ENCODE assay signal across 9 mouse cellular contexts in the genomic region with DNA sequence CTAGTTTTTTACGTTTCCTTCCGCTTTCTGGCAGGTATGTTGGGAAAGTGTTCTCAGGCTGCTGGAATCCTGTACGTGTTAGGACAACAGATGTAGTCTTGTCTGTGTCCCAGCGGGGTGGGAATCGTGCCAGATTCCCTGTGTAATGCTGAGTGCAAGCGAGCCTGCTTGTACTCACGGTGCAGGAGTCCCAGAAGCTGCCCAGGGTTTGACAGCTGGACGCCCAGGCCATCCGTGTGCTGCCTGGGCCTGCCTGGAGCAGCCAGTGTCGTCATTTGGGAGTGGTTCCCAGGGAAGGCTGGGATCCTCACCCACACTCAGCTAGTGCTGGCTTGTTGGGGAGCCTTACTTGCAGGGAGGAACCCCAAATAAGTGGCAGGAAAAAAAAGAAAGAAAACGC. TPM values are rescaled to one million over a fixed set of nuclear protein-coding genes. Genes with fewer than 3 reads are reported as not detected.
DNase-seq lines count a peak whose midpoint lies in the region; ATAC-seq lines count a peak whose summit lies in the region.
"Had no signal": no experiment of that assay in that cellular context is flagged by ENCODE, and none has a peak within 500 bp of the region (broad histone marks: within the 10 kb centered on the region; RNA-seq: fewer than 3 reads in every experiment).

No protein-coding gene starts in this region.

- no peaks in the 10 kb centered on the region for H3K4me1 ChIP-seq in hindbrain, embryonic 15.5 days (replicated peaks)
- 0 out of 2 replicates have a peak, but pooled peaks cover 2% of the 10 kb centered on the region for H3K4me1 ChIP-seq in hindbrain, embryonic 12.5 days
- peaks cover 72% of the 10 kb centered on the region for H3K4me1 ChIP-seq in heart, embryonic 13.5 days

- H3K36me3 ChIP-seq in hindbrain, embryonic 15.5 days = no peaks in the 10 kb centered on the region
- H3K36me3 ChIP-seq in hindbrain, embryonic 12.5 days = no peaks in the 10 kb centered on the region
- H3K36me3 ChIP-seq in heart, embryonic 13.5 days = peaks cover 39% of the 10 kb centered on the region

- no peak overlapping the region for H3K4me2 ChIP-seq in hindbrain, embryonic 15.5 days
- H3K4me2 ChIP-seq in hindbrain, embryonic 12.5 days (replicated peaks) = no peak overlapping the region
- peak overlapping the region; percentile 35 for H3K4me2 ChIP-seq in heart, embryonic 13.5 days

- ATAC-seq in hindbrain, embryonic 15.5 days (ENCODE audit: low FRiP score, low read depth) = peak; percentile 72; the same call in 1 of the 2 replicates
- no peak for ATAC-seq in hindbrain, embryonic 12.5 days (ENCODE audit: low FRiP score)
- peak; percentile 76; the same call in 1 of the 2 replicates for ATAC-seq in heart, embryonic 13.5 days (ENCODE audit: extremely low read depth, insufficient number of reproducible peaks, low FRiP score, low TSS enrichment)
- no peak for ATAC-seq in cerebellum, adult (ENCODE audit: insufficient number of reproducible peaks, low FRiP score, low TSS enrichment)
- ATAC-seq: Patski had no signal

- peaks cover 20% of the 10 kb centered on the region for H3K27me3 ChIP-seq in hindbrain, embryonic 15.5 days
- H3K27me3 ChIP-seq in hindbrain, embryonic 12.5 days = peaks cover 21% of the 10 kb centered on the region
- H3K27me3 ChIP-seq in heart, embryonic 13.5 days (replicated peaks) = no peaks in the 10 kb centered on the region
- H3K27me3 ChIP-seq: Patski had no signal

- H3K9me3 ChIP-seq in hindbrain, embryonic 15.5 days = no peaks in the 10 kb centered on the region
- no peaks in the 10 kb centered on the region for H3K9me3 ChIP-seq in hindbrain, embryonic 12.5 days (replicated peaks)
- H3K9me3 ChIP-seq in heart, embryonic 13.5 days = no peaks in the 10 kb centered on the region

- peak; percentile 10 for DNase-seq in right cerebral cortex, adult 2 months (ENCODE audit: low spot score in 2 of 2)
- no peak for DNase-seq in right cerebral cortex, adult 18-20 months
- peak; percentile 42 for DNase-seq in lung, postnatal 36 days
- DNase-seq in spleen, adult 18-20 months = no peak

- H3K9ac ChIP-seq in hindbrain, embryonic 15.5 days = no peak overlapping the region
- H3K9ac ChIP-seq in hindbrain, embryonic 12.5 days = no peak overlapping the region
- peak overlapping the region; percentile 72 for H3K9ac ChIP-seq in heart, embryonic 13.5 days

- 38% methylated on average over 11 of the region's 11 CpGs for WGBS in hindbrain, embryonic 15.5 days
- 55% methylated on average over 11 of the region's 11 CpGs for WGBS in hindbrain, embryonic 12.5 days
- 15% methylated on average over 11 of the region's 11 CpGs for WGBS in heart, embryonic 13.5 days

- no peak overlapping the region for H3K4me3 ChIP-seq in hindbrain, embryonic 15.5 days
- H3K4me3 ChIP-seq in hindbrain, embryonic 12.5 days = no peak overlapping the region
- H3K4me3 ChIP-seq in heart, embryonic 13.5 days = no peak overlapping the region

- H3K27ac ChIP-seq in hindbrain, embryonic 15.5 days (replicated peaks) = no peak overlapping the region
- H3K27ac ChIP-seq in hindbrain, embryonic 12.5 days = no peak overlapping the region
- peak overlapping the region; percentile 93 for H3K27ac ChIP-seq in heart, embryonic 13.5 days (replicated peaks)

RNA-seq across cellular contexts. Expression of gene Dsp, which starts 11.6 kb away (rescaled TPM):
- 0.22 and 0.24 TPM in 2 replicates for polyA plus RNA-seq in hindbrain, embryonic 15.5 days (2015; fragmentation: Nextera tagmentation; extraction: Ambion mirVana)
- polyA plus RNA-seq in hindbrain, embryonic 12.5 days (2016; fragmentation: Nextera tagmentation; extraction: Ambion mirVana) = 1.4 and 1.5 TPM in 2 replicates
- polyA plus RNA-seq in heart, embryonic 13.5 days (2015; fragmentation: Nextera tagmentation; extraction: Ambion mirVana) = 29.9 and 31.9 TPM in 2 replicates

RNA-seq across cellular contexts. Expression of gene Snrnp48, which starts 42.1 kb away (rescaled TPM):
- polyA plus RNA-seq in hindbrain, embryonic 15.5 days (2015; fragmentation: Nextera tagmentation; extraction: Ambion mirVana) = 24.8 and 26.8 TPM in 2 replicates
- 36.9 and 37.3 TPM in 2 replicates for polyA plus RNA-seq in hindbrain, embryonic 12.5 days (2016; fragmentation: Nextera tagmentation; extraction: Ambion mirVana)
- 20.0 and 25.4 TPM in 2 replicates for polyA plus RNA-seq in heart, embryonic 13.5 days (2015; fragmentation: Nextera tagmentation; extraction: Ambion mirVana)

Comparison
In these comparisons a context has a peak if more than half of its experiments do, and no peak if none do; other contexts are left out.
1. ATAC-seq: peak in hindbrain, embryonic 15.5 days (single experiment) and heart, embryonic 13.5 days (single experiment); none in hindbrain, embryonic 12.5 days (single experiment) and cerebellum, adult (single experiment).
2. DNase-seq: peak in right cerebral cortex, adult 2 months (2 of 2) and lung, postnatal 36 days (single experiment); none in right cerebral cortex, adult 18-20 months (single experiment) and spleen, adult 18-20 months (0 of 2).
3. RNA of gene Dsp, which starts 11.6 kb away (polyA plus RNA-seq): 29.9 to 31.9 TPM in heart, embryonic 13.5 days; 1.4 to 1.5 TPM in hindbrain, embryonic 12.5 days and 0.22 to 0.24 TPM in hindbrain, embryonic 15.5 days; every median in the first group is over 10 times any median in the second.